Mouse (Mus musculus): ENCODE measurements around the gene Ppp1r3c. TPM values are rescaled to one million over a fixed set of nuclear protein-coding genes. Genes with fewer than 3 reads are reported as not detected.

The Ppp1r3c gene
- total and polyA plus RNA-seq, 3 experiments = not detected

DNA sequence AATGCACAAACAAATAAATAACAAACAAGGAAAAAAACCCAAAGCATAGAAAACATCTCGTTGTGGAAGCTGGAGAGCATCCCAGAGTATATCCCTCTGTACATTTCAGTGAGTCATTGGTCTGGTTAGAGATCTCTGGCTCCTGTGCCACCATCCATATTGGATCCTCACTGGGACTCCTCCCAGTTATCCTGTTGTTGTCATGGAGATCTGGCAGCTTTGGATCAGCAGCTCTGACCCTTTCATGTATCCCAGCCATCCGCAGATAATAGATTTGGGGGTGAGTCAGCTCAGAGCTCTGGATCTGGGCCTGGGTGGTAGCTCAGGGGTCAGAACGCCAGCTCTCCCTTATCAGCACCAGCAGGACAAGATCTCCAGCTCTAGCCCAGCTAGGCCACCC lies 46.1 kb upstream of the Ppp1r3c start:
- DNase-seq (ENCODE audit: low read depth, low spot score) = no peak
- Histone ChIP-seq H3K4me3 (ENCODE audit: control insufficient read depth in 1 of 2, insufficient read depth in 1 of 2, low read depth in 2 of 2, low read length in 2 of 2) (no peak overlapping the region), H3K4me1 (ENCODE audit: control insufficient read depth in 1 of 2, insufficient read depth in 2 of 2, low read length in 2 of 2) (no peaks in the 10 kb centered on the region; a peak in 1 of 4 replicates), H3K27ac (ENCODE audit: control insufficient read depth, low read depth, low read length) (no peak overlapping the region), H3K9me3 (replicated peaks; ENCODE audit: insufficient read depth, low read length) (no peaks in the 10 kb centered on the region), H3K27me3 (ENCODE audit: control insufficient read depth in 1 of 2, insufficient read depth in 2 of 2, low read length in 2 of 2) (no peaks in the 10 kb centered on the region), H3K9ac (ENCODE audit: control insufficient read depth, low read depth, low read length, poor library complexity, severe bottlenecking) (no peak overlapping the region), H3K79me2 (ENCODE audit: control insufficient read depth, insufficient read depth, low read length, poor library complexity) (no peaks in the 10 kb centered on the region), H3K36me3 (ENCODE audit: control insufficient read depth in 1 of 2, insufficient read depth in 2 of 2, low read length in 2 of 2) (peaks cover 0 to 7% of the 10 kb centered on the region in 2 experiments; a peak in 2 of 4 replicates)
- no peak for TF ChIP-seq E2F4 (IDR thresholded peaks at IDR 0.05; ENCODE audit: borderline replicate concordance, low read depth, low read length)
- no peak for TF ChIP-seq BHLHE40 (IDR thresholded peaks at IDR 0.05; ENCODE audit: borderline replicate concordance, low read depth, low read length)
- no peak for TF ChIP-seq TBP (IDR thresholded peaks at IDR 0.05; ENCODE audit: low read depth, low read length)
- TF ChIP-seq TAL1 (IDR thresholded peaks at IDR 0.05; ENCODE audit: low read length) = no peak
- TF ChIP-seq USF1 (IDR thresholded peaks at IDR 0.05; ENCODE audit: low read depth, low read length) = no peak
- TF ChIP-seq HCFC1 (IDR thresholded peaks at IDR 0.05; ENCODE audit: low read depth, low read length) = no peak
- TF ChIP-seq CTCF (IDR thresholded peaks at IDR 0.05 in 2 of 3, conservative IDR thresholded peaks at IDR 0.05 in 1 of 3; ENCODE audit: control insufficient read depth in 1 of 3, insufficient read depth in 1 of 3, low read depth in 2 of 3, low read length in 3 of 3, poor library complexity in 1 of 3, severe bottlenecking in 1 of 3) = no peak
- no peak for TF ChIP-seq ELF1 (IDR thresholded peaks at IDR 0.05; ENCODE audit: low read depth, low read length)
- TF ChIP-seq CHD1 (IDR thresholded peaks at IDR 0.05; ENCODE audit: low read depth, low read length) = no peak
- no peak for TF ChIP-seq GATA1 (IDR thresholded peaks at IDR 0.05; ENCODE audit: low read depth, low read length)
- no peak for TF ChIP-seq ZNF384 (IDR thresholded peaks at IDR 0.05; ENCODE audit: low read depth, low read length)
- TF ChIP-seq ZKSCAN1 (IDR thresholded peaks at IDR 0.05; ENCODE audit: low read depth, low read length) = no peak
- no peak for TF ChIP-seq MAFK (IDR thresholded peaks at IDR 0.05; ENCODE audit: borderline replicate concordance, low read depth, low read length)
- no peak for TF ChIP-seq KAT2A (conservative IDR thresholded peaks at IDR 0.05; ENCODE audit: low read depth, low read length)
- TF ChIP-seq RCOR1 (IDR thresholded peaks at IDR 0.05; ENCODE audit: low read depth, low read length) = no peak
- no peak for TF ChIP-seq MXI1 (IDR thresholded peaks at IDR 0.05; ENCODE audit: low read depth, low read length)
- TF ChIP-seq POLR2AphosphoS2 (IDR thresholded peaks at IDR 0.05; ENCODE audit: low read length) = no peak
- TF ChIP-seq TCF12 (IDR thresholded peaks at IDR 0.05; ENCODE audit: low read depth, low read length) = no peak
- no peak for TF ChIP-seq GABPA (IDR thresholded peaks at IDR 0.05; ENCODE audit: low read depth, low read length)
- TF ChIP-seq MYB (IDR thresholded peaks at IDR 0.05; ENCODE audit: low read depth, low read length) = no peak

DNA sequence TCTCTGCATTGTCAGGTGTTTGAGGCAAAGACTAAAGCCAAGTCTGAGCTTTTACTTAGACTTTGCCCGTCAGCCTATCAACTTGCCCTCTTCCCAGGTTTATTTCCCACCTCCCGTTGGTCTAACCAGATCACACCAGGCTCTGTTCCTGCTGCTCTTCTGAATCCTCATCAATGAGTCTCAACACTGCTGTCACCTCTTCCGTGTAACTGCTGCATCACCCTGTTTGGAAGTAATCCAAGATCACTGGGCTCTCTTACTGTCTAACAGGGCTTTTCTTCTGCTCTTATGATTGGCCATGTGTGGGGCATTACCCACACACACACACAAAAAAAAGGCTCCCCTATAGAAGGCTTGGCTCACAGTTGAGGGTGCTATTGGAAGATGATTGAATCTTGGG lies 45.5 kb upstream of the Ppp1r3c start:
- TF ChIP-seq NRF1 (IDR thresholded peaks at IDR 0.05; ENCODE audit: insufficient read depth, low read depth, low read length, poor library complexity, severe bottlenecking) = no peak
- no peak for TF ChIP-seq EP300 (IDR thresholded peaks at IDR 0.05; ENCODE audit: low read depth in 1 of 2, low read length in 2 of 2)
- DNase-seq (ENCODE audit: low read depth, low spot score) = peak; percentile 81
- H3K9me3 ChIP-seq (replicated peaks; ENCODE audit: insufficient read depth, low read length) = no peaks in the 10 kb centered on the region
- no peak overlapping the region for H3K9ac ChIP-seq (ENCODE audit: control insufficient read depth, low read depth, low read length, poor library complexity, severe bottlenecking)
- no peak overlapping the region for H3K4me3 ChIP-seq (ENCODE audit: control insufficient read depth in 1 of 2, insufficient read depth in 1 of 2, low read depth in 2 of 2, low read length in 2 of 2)
- H3K27me3 ChIP-seq (ENCODE audit: control insufficient read depth in 1 of 2, insufficient read depth in 2 of 2, low read length in 2 of 2) = no peaks in the 10 kb centered on the region
- no peak overlapping the region for H3K27ac ChIP-seq (ENCODE audit: control insufficient read depth, low read depth, low read length)
- H3K36me3 ChIP-seq (ENCODE audit: control insufficient read depth in 1 of 2, insufficient read depth in 2 of 2, low read length in 2 of 2) = peaks cover 0 to 7% of the 10 kb centered on the region in 2 experiments; a peak in 2 of 4 replicates
- no peaks in the 10 kb centered on the region; a peak in 1 of 4 replicates for H3K4me1 ChIP-seq (ENCODE audit: control insufficient read depth in 1 of 2, insufficient read depth in 2 of 2, low read length in 2 of 2)
- H3K79me2 ChIP-seq (ENCODE audit: control insufficient read depth, insufficient read depth, low read length, poor library complexity) = no peaks in the 10 kb centered on the region
